In genomic region chr19:45076586-45077510, GRCm38 (mm10) we compare ENCODE assay signal across 7 mouse cellular contexts. TPM values are rescaled to one million over a fixed set of nuclear protein-coding genes. Genes with fewer than 3 reads are reported as not detected.
A peak's percentile ranks its signal among the peaks of the same experiment; 100 is the strongest.
DNase-seq lines count a peak whose midpoint lies in the region; ATAC-seq and TF ChIP-seq lines count a peak whose summit lies in the region.

No protein-coding gene starts in this region.

- H3K4me3 ChIP-seq in forebrain, embryonic 11.5 days (ENCODE audit: low read depth, low read length) = peak overlapping the region; percentile 25
- H3K4me3 ChIP-seq in hindbrain, embryonic 13.5 days = peak overlapping the region; percentile 32
- peak overlapping the region; percentile 73 for H3K4me3 ChIP-seq in limb, embryonic 14.5 days (replicated peaks; ENCODE audit: low read length)
- H3K4me3 ChIP-seq in midbrain, embryonic 14.5 days (replicated peaks; ENCODE audit: low read depth, low read length) = peak overlapping the region; percentile 30
- peak overlapping the region; percentile 75 for H3K4me3 ChIP-seq in stomach, embryonic 16.5 days (replicated peaks; ENCODE audit: low read length)

- WGBS in forebrain, embryonic 11.5 days = under 1% methylated on average over 62 of the region's 62 CpGs
- WGBS in hindbrain, embryonic 13.5 days = under 1% methylated on average over 62 of the region's 62 CpGs
- WGBS in limb, embryonic 14.5 days = under 1% methylated on average over 59 of the region's 62 CpGs
- WGBS in midbrain, embryonic 14.5 days = under 1% methylated on average over 62 of the region's 62 CpGs
- WGBS in stomach, embryonic 16.5 days = under 1% methylated on average over 62 of the region's 62 CpGs

- TF ChIP-seq CTCF in brain, embryonic 14.5 days (IDR thresholded peaks at IDR 0.05; ENCODE audit: borderline replicate concordance, extremely low read depth, insufficient read depth, insufficient read length) = peak; percentile 42; the same call in 1 of the 2 replicates

- ATAC-seq in forebrain, embryonic 11.5 days (replicated peaks; ENCODE audit: low FRiP score) = no peak
- ATAC-seq in hindbrain, embryonic 13.5 days (ENCODE audit: low FRiP score) = no peak
- no peak for ATAC-seq in limb, embryonic 14.5 days (ENCODE audit: low FRiP score, low read depth)
- no peak for ATAC-seq in midbrain, embryonic 14.5 days (ENCODE audit: low FRiP score, low TSS enrichment)
- no peak for ATAC-seq in stomach, embryonic 16.5 days (ENCODE audit: insufficient read depth, low FRiP score)

- H3K9me3 ChIP-seq in forebrain, embryonic 11.5 days (ENCODE audit: control insufficient read depth, low read length) = no peaks in the 10 kb centered on the region
- no peaks in the 10 kb centered on the region for H3K9me3 ChIP-seq in hindbrain, embryonic 13.5 days
- H3K9me3 ChIP-seq in limb, embryonic 14.5 days (ENCODE audit: control insufficient read depth, low read length) = no peaks in the 10 kb centered on the region
- no peaks in the 10 kb centered on the region for H3K9me3 ChIP-seq in midbrain, embryonic 14.5 days (ENCODE audit: control insufficient read depth, low read length)
- no peaks in the 10 kb centered on the region for H3K9me3 ChIP-seq in stomach, embryonic 16.5 days (replicated peaks; ENCODE audit: control insufficient read depth, low read length)

- no peak overlapping the region for H3K9ac ChIP-seq in forebrain, embryonic 11.5 days (ENCODE audit: low read length)
- H3K9ac ChIP-seq in hindbrain, embryonic 13.5 days = peak overlapping the region; percentile 58
- H3K9ac ChIP-seq in limb, embryonic 14.5 days (ENCODE audit: low read depth, low read length, severe bottlenecking) = peak overlapping the region; percentile 58
- peak overlapping the region; percentile 23; the same call in 1 of the 2 replicates for H3K9ac ChIP-seq in midbrain, embryonic 14.5 days (replicated peaks; ENCODE audit: low read length)
- H3K9ac ChIP-seq in stomach, embryonic 16.5 days (ENCODE audit: low read length) = peak overlapping the region; percentile 64

- no peak overlapping the region for H3K27ac ChIP-seq in forebrain, embryonic 11.5 days (ENCODE audit: low read depth, low read length)
- peak overlapping the region; percentile 23; the same call in 1 of the 2 replicates for H3K27ac ChIP-seq in hindbrain, embryonic 13.5 days
- no peak overlapping the region for H3K27ac ChIP-seq in limb, embryonic 14.5 days (replicated peaks; ENCODE audit: low read depth, low read length)
- no peak overlapping the region for H3K27ac ChIP-seq in midbrain, embryonic 14.5 days (replicated peaks; ENCODE audit: low read depth, low read length)
- no peak overlapping the region for H3K27ac ChIP-seq in stomach, embryonic 16.5 days (ENCODE audit: low read length)

- H3K4me2 ChIP-seq in forebrain, embryonic 11.5 days (ENCODE audit: low read depth, low read length, severe bottlenecking) = peak overlapping the region; percentile 53
- H3K4me2 ChIP-seq in hindbrain, embryonic 13.5 days = peak overlapping the region; percentile 97
- H3K4me2 ChIP-seq in limb, embryonic 14.5 days (replicated peaks; ENCODE audit: low read depth, low read length, severe bottlenecking) = peak overlapping the region; percentile 93
- peak overlapping the region; percentile 54 for H3K4me2 ChIP-seq in midbrain, embryonic 14.5 days (ENCODE audit: low read length)
- peak overlapping the region; percentile 98 for H3K4me2 ChIP-seq in stomach, embryonic 16.5 days (ENCODE audit: low read depth, low read length)

- H3K36me3 ChIP-seq in forebrain, embryonic 11.5 days (ENCODE audit: control insufficient read depth, insufficient read depth, low read length) = no peaks in the 10 kb centered on the region
- no peaks in the 10 kb centered on the region for H3K36me3 ChIP-seq in hindbrain, embryonic 13.5 days
- H3K36me3 ChIP-seq in limb, embryonic 14.5 days (ENCODE audit: control insufficient read depth, insufficient read depth, low read length) = no peaks in the 10 kb centered on the region
- no peaks in the 10 kb centered on the region for H3K36me3 ChIP-seq in midbrain, embryonic 14.5 days (ENCODE audit: control insufficient read depth, insufficient read depth, low read length)
- H3K36me3 ChIP-seq in stomach, embryonic 16.5 days (ENCODE audit: control insufficient read depth, insufficient read depth, low read length) = no peaks in the 10 kb centered on the region

- TF ChIP-seq POLR2A in brain, embryonic 14.5 days (IDR thresholded peaks at IDR 0.05; ENCODE audit: borderline replicate concordance, extremely low read depth, insufficient read depth, insufficient read length, poor library complexity, severe bottlenecking) = no peak
- TF ChIP-seq POLR2A in limb, embryonic 14.5 days (IDR thresholded peaks at IDR 0.05; ENCODE audit: borderline replicate concordance, extremely low read depth, insufficient read depth, insufficient read length) = no peak

- peaks cover 63% of the 10 kb centered on the region for H3K27me3 ChIP-seq in forebrain, embryonic 11.5 days (ENCODE audit: control insufficient read depth, insufficient read depth, low read length)
- peaks cover 80% of the 10 kb centered on the region for H3K27me3 ChIP-seq in hindbrain, embryonic 13.5 days
- peaks cover 58% of the 10 kb centered on the region for H3K27me3 ChIP-seq in limb, embryonic 14.5 days (ENCODE audit: control insufficient read depth, insufficient read depth, low read length)
- peaks cover 56% of the 10 kb centered on the region for H3K27me3 ChIP-seq in midbrain, embryonic 14.5 days (ENCODE audit: control insufficient read depth, insufficient read depth, low read length)
- H3K27me3 ChIP-seq in stomach, embryonic 16.5 days (ENCODE audit: control insufficient read depth, insufficient read depth, low read length) = peaks cover 49% of the 10 kb centered on the region

- H3K4me1 ChIP-seq in forebrain, embryonic 11.5 days (replicated peaks; ENCODE audit: control insufficient read depth, insufficient read depth, low read length) = peaks cover 34% of the 10 kb centered on the region
- H3K4me1 ChIP-seq in hindbrain, embryonic 13.5 days (replicated peaks) = peaks cover 50% of the 10 kb centered on the region
- H3K4me1 ChIP-seq in limb, embryonic 14.5 days (ENCODE audit: control insufficient read depth, insufficient read depth, low read length) = peaks cover 51% of the 10 kb centered on the region
- H3K4me1 ChIP-seq in midbrain, embryonic 14.5 days (ENCODE audit: control insufficient read depth, insufficient read depth, low read length) = peaks cover 26% of the 10 kb centered on the region; the same call in 1 of the 2 replicates
- peaks cover 34% of the 10 kb centered on the region for H3K4me1 ChIP-seq in stomach, embryonic 16.5 days (ENCODE audit: control insufficient read depth, insufficient read depth, low read length)

- peak; percentile 80 for DNase-seq in NIH3T3 (ENCODE audit: low read depth)
- peak; percentile 63 for DNase-seq in brain, embryonic 14.5 days (ENCODE audit: low read depth)
- peak; percentile 79 for DNase-seq in forebrain, embryonic 11.5 days (ENCODE audit: low spot score)
- peak; percentile 32 for DNase-seq in limb, embryonic 14.5 days (ENCODE audit: low spot score)
- peak; percentile 78 for DNase-seq in midbrain, embryonic 14.5 days

RNA-seq across cellular contexts. Expression of gene Kazald1, which starts 1.8 kb away (rescaled TPM):
- polyA plus RNA-seq in brain, embryonic 14.5 days (2012; rRNA removed) = 1.5 and 3.0 TPM in 2 replicates
- polyA plus RNA-seq in forebrain, embryonic 11.5 days (2014; fragmentation: Nextera tagmentation; extraction: Ambion mirVana) = 0.20 and 0.31 TPM in 2 replicates
- 4.7 and 6.3 TPM in 2 replicates for polyA plus RNA-seq in hindbrain, embryonic 13.5 days (2015; fragmentation: Nextera tagmentation; extraction: Ambion mirVana)
- 20.5 and 22.9 TPM in 2 replicates for polyA plus RNA-seq in limb, embryonic 14.5 days (2012; rRNA removed)
- 31.1 and 33.1 TPM in 2 replicates for polyA plus RNA-seq in limb, embryonic 14.5 days (2014; fragmentation: Nextera tagmentation; extraction: Ambion mirVana)
- polyA plus RNA-seq in midbrain, embryonic 14.5 days (2014; fragmentation: Nextera tagmentation; extraction: Ambion mirVana) = 0.72 and 1.4 TPM in 2 replicates
- 22.9 and 41.4 TPM in 2 replicates for polyA plus RNA-seq in stomach, embryonic 16.5 days (2015; fragmentation: Nextera tagmentation; extraction: Ambion mirVana)

RNA-seq across cellular contexts. Expression of gene Sfxn3, which starts 29.5 kb away (rescaled TPM):
- polyA plus RNA-seq in brain, embryonic 14.5 days (2012; rRNA removed) = 83.3 and 93.1 TPM in 2 replicates
- polyA plus RNA-seq in forebrain, embryonic 11.5 days (2014; fragmentation: Nextera tagmentation; extraction: Ambion mirVana) = 15.4 and 18.7 TPM in 2 replicates
- 63.1 and 65.4 TPM in 2 replicates for polyA plus RNA-seq in hindbrain, embryonic 13.5 days (2015; fragmentation: Nextera tagmentation; extraction: Ambion mirVana)
- polyA plus RNA-seq in limb, embryonic 14.5 days (2012; rRNA removed) = 44.9 and 48.0 TPM in 2 replicates
- polyA plus RNA-seq in limb, embryonic 14.5 days (2014; fragmentation: Nextera tagmentation; extraction: Ambion mirVana) = 30.5 and 32.5 TPM in 2 replicates
- polyA plus RNA-seq in midbrain, embryonic 14.5 days (2014; fragmentation: Nextera tagmentation; extraction: Ambion mirVana) = 71.1 and 72.7 TPM in 2 replicates
- 28.3 and 29.8 TPM in 2 replicates for polyA plus RNA-seq in stomach, embryonic 16.5 days (2015; fragmentation: Nextera tagmentation; extraction: Ambion mirVana)

RNA-seq across cellular contexts. Expression of gene Pdzd7, which starts 31.3 kb away (rescaled TPM):
- polyA plus RNA-seq in brain, embryonic 14.5 days (2012; rRNA removed) = 8.8 and 9.8 TPM in 2 replicates
- 0.61 and 0.63 TPM in 2 replicates for polyA plus RNA-seq in forebrain, embryonic 11.5 days (2014; fragmentation: Nextera tagmentation; extraction: Ambion mirVana)
- polyA plus RNA-seq in hindbrain, embryonic 13.5 days (2015; fragmentation: Nextera tagmentation; extraction: Ambion mirVana) = 1.4 and 1.5 TPM in 2 replicates
- polyA plus RNA-seq in limb, embryonic 14.5 days (2012; rRNA removed) = 0.85 and 0.99 TPM in 2 replicates
- polyA plus RNA-seq in limb, embryonic 14.5 days (2014; fragmentation: Nextera tagmentation; extraction: Ambion mirVana) = 0.26 and 0.47 TPM in 2 replicates
- 2.4 and 2.8 TPM in 2 replicates for polyA plus RNA-seq in midbrain, embryonic 14.5 days (2014; fragmentation: Nextera tagmentation; extraction: Ambion mirVana)
- polyA plus RNA-seq in stomach, embryonic 16.5 days (2015; fragmentation: Nextera tagmentation; extraction: Ambion mirVana) = 0.21 and 0.48 TPM in 2 replicates

Comparison
In these comparisons a context has a peak if more than half of its experiments do, and no peak if none do; other contexts are left out.
1. H3K4me3 ChIP-seq: peak in every context shown above with its lines; median percentile 75 in stomach, embryonic 16.5 days; 73 in limb, embryonic 14.5 days; 32 in hindbrain, embryonic 13.5 days; 30 in midbrain, embryonic 14.5 days; 25 in forebrain, embryonic 11.5 days.